Mouse (Mus musculus): ENCODE data around the gene Tfb2m. TPM values are rescaled to one million over a fixed set of nuclear protein-coding genes. Genes with fewer than 3 reads are reported as not detected.
A peak's percentile ranks its signal among the peaks of the same experiment; 100 is the strongest.

The Tfb2m gene
- polyA plus RNA-seq, 1 experiment from 2014 or later: 30.6 TPM

DNA sequence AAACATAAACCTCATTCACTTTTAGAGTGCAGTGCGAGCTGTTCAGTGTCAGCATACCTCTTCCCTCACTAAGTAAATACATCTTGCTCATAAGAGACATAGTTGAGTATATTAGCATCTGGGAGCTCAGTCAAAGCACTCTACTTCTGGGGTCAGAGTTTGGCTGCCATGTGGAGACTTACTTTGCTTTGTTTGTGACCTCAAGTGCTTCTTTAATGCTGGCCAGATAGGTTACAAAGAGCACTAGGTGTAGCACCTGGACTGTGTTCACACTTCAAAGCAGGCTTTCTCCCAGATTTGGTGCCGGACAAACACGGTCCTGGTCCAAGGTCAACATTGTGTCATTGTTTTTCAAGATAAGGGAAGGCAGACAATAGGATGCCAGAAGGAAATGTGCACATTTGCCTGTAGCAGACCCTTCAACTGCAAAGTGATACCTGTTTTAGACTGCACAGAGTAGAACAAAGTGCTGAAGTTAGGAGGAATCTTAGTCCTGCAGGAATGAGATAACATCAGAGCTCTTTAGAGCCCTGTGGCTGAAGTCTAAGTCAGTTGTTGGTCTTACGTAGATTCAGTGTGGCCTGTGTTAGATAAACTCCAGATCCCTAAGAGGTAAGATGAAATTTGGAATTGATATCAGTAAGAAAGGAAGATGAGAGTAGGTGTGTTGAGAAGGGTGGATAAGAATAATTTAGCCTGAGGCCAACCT lies 22.8 kb upstream of the Tfb2m start:
- WGBS (ENCODE audit: insufficient replicate concordance): 40% methylated on average over 4 of the region's 4 CpGs
- no peak for ATAC-seq (replicated peaks; ENCODE audit: insufficient number of reproducible peaks, low FRiP score, low TSS enrichment)
- H3K9ac ChIP-seq (ENCODE audit: low read depth, low read length): peak overlapping the region; percentile 34; the same call in 1 of the 2 replicates

DNA sequence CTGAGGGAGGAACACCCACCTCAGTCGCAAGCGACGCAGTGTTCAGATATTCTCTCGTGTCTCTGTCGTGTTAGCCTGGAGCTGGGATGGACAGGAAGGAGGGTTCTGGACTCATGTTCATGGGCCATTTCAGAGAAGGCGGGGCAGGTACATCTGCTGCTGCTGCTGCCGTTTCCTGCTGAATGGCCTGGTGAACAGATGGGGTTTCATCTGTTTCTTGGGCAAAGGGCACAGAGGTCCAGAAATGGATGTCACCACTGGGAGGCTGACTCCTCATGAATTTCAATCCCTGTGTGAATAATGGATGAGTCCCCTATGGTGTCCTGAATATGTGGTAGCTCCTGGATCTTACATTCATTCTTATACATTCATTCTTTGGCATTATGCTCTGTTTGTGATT lies 21.5 kb upstream of the Tfb2m start:
- Histone ChIP-seq H3K4me3 (ENCODE audit: low read depth, low read length) (no peak overlapping the region), H3K36me3 (ENCODE audit: control insufficient read depth, insufficient read depth, low read length) (no peaks in the 10 kb centered on the region), H3K9me3 (replicated peaks; ENCODE audit: control insufficient read depth, low read length) (no peaks in the 10 kb centered on the region), H3K4me1 (ENCODE audit: control insufficient read depth, insufficient read depth, low read length) (peaks cover 21% of the 10 kb centered on the region), H3K9ac (ENCODE audit: low read depth, low read length) (no peak overlapping the region), H3K27ac (ENCODE audit: low read depth, low read length) (no peak overlapping the region), H3K4me2 (no peak overlapping the region), H3K27me3 (ENCODE audit: control insufficient read depth, insufficient read depth, low read length) (no peaks in the 10 kb centered on the region)
- WGBS (ENCODE audit: insufficient replicate concordance): 83% methylated on average over 7 of the region's 7 CpGs
- ATAC-seq (replicated peaks; ENCODE audit: insufficient number of reproducible peaks, low FRiP score, low TSS enrichment): no peak

More for the DNA sequence above, 22.8 kb upstream of the Tfb2m start:
- no peak overlapping the region for H3K4me3 ChIP-seq (ENCODE audit: low read depth, low read length)
- H3K9me3 ChIP-seq (replicated peaks; ENCODE audit: control insufficient read depth, low read length): no peaks in the 10 kb centered on the region
- H3K36me3 ChIP-seq (ENCODE audit: control insufficient read depth, insufficient read depth, low read length): no peaks in the 10 kb centered on the region
- peaks cover 19% of the 10 kb centered on the region for H3K4me1 ChIP-seq (ENCODE audit: control insufficient read depth, insufficient read depth, low read length)
- H3K27me3 ChIP-seq (ENCODE audit: control insufficient read depth, insufficient read depth, low read length): no peaks in the 10 kb centered on the region
- peak overlapping the region; percentile 29; the same call in 1 of the 2 replicates for H3K27ac ChIP-seq (ENCODE audit: low read depth, low read length)
- H3K4me2 ChIP-seq: no peak overlapping the region

DNA sequence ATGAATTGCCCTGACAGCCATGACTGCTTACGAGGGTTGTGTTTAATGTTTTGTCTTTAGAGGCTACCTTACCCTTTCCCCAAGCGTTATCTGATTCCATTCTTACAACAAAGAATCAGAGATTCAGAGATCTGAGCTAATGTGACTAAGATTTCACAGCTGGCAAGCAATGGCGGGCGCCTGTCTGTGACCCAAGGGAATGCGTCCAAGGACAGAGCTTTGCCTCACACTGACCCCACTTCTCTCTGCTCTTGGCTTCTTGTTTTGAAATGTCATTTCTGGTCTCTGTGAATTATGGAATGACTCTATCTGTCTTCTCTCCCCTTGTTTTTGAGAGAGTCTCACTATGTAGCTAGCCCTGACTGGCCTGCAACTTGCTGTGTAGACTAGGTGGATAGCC lies 17.9 kb upstream of the Tfb2m start:
- Histone ChIP-seq H3K27me3 (ENCODE audit: control insufficient read depth, insufficient read depth, low read length) (no peaks in the 10 kb centered on the region), H3K4me2 (no peak overlapping the region), H3K4me3 (ENCODE audit: low read depth, low read length) (no peak overlapping the region), H3K4me1 (ENCODE audit: control insufficient read depth, insufficient read depth, low read length) (peaks cover 14% of the 10 kb centered on the region), H3K9ac (ENCODE audit: low read depth, low read length) (no peak overlapping the region), H3K36me3 (ENCODE audit: control insufficient read depth, insufficient read depth, low read length) (no peaks in the 10 kb centered on the region), H3K9me3 (replicated peaks; ENCODE audit: control insufficient read depth, low read length) (no peaks in the 10 kb centered on the region), H3K27ac (ENCODE audit: low read depth, low read length) (no peak overlapping the region)
- 82% methylated on average over 5 of the region's 5 CpGs for WGBS (ENCODE audit: insufficient replicate concordance)
- no peak for ATAC-seq (replicated peaks; ENCODE audit: insufficient number of reproducible peaks, low FRiP score, low TSS enrichment)

DNA sequence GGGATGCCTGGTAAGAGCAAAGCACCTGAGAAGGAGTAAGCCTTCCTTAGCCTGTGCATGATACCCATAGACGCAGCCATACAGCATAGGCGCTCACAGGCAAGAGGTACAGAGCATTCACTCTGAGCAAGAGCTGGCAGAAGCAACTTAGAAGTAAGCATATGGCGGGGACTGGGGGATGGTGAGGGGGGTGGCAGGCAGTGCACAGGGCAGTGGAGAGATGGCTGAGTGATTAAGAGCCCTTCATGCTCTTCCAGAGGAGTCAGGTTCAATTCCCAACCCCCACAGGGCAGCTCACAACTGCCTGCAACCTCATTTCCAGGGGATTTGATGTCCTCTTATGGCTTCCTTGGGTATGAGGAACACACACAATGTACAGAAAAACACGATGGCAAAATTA lies 17.1 kb upstream of the Tfb2m start:
- H3K9ac ChIP-seq (ENCODE audit: low read depth, low read length): no peak overlapping the region
- 83% methylated on average over 4 of the region's 4 CpGs for WGBS (ENCODE audit: insufficient replicate concordance)
- no peak overlapping the region for H3K4me2 ChIP-seq
- no peaks in the 10 kb centered on the region for H3K36me3 ChIP-seq (ENCODE audit: control insufficient read depth, insufficient read depth, low read length)
- no peak overlapping the region for H3K27ac ChIP-seq (ENCODE audit: low read depth, low read length)
- no peaks in the 10 kb centered on the region for H3K27me3 ChIP-seq (ENCODE audit: control insufficient read depth, insufficient read depth, low read length)
- H3K4me1 ChIP-seq (ENCODE audit: control insufficient read depth, insufficient read depth, low read length): peaks cover 7% of the 10 kb centered on the region
- H3K4me3 ChIP-seq (ENCODE audit: low read depth, low read length): no peak overlapping the region
- no peak for ATAC-seq (replicated peaks; ENCODE audit: insufficient number of reproducible peaks, low FRiP score, low TSS enrichment)
- H3K9me3 ChIP-seq (replicated peaks; ENCODE audit: control insufficient read depth, low read length): no peaks in the 10 kb centered on the region

GRCm38 (mm10) chr1:179560845-179561430 lies 14.9 kb upstream of the Tfb2m start:
- ATAC-seq (replicated peaks; ENCODE audit: insufficient number of reproducible peaks, low FRiP score, low TSS enrichment): no peak
- 91% methylated on average over 6 of the region's 6 CpGs for WGBS (ENCODE audit: insufficient replicate concordance)
- no peaks in the 10 kb centered on the region for H3K36me3 ChIP-seq (ENCODE audit: control insufficient read depth, insufficient read depth, low read length)

GRCm38 (mm10) chr1:179559446-179560194 lies 13.6 kb upstream of the Tfb2m start:
- Histone ChIP-seq H3K9ac (ENCODE audit: low read depth, low read length) (no peak overlapping the region), H3K4me2 (no peak overlapping the region), H3K4me1 (ENCODE audit: control insufficient read depth, insufficient read depth, low read length) (0 out of 2 replicates have a peak, but pooled peaks cover 2% of the 10 kb centered on the region), H3K27ac (ENCODE audit: low read depth, low read length) (no peak overlapping the region), H3K4me3 (ENCODE audit: low read depth, low read length) (no peak overlapping the region), H3K27me3 (ENCODE audit: control insufficient read depth, insufficient read depth, low read length) (no peaks in the 10 kb centered on the region), H3K36me3 (ENCODE audit: control insufficient read depth, insufficient read depth, low read length) (no peaks in the 10 kb centered on the region), H3K9me3 (replicated peaks; ENCODE audit: control insufficient read depth, low read length) (no peaks in the 10 kb centered on the region)
- 72% methylated on average over 11 of the region's 11 CpGs for WGBS (ENCODE audit: insufficient replicate concordance)
- no peak for ATAC-seq (replicated peaks; ENCODE audit: insufficient number of reproducible peaks, low FRiP score, low TSS enrichment)

More at GRCm38 (mm10) chr1:179560845-179561430, 14.9 kb upstream of the Tfb2m start:
- H3K9me3 ChIP-seq (replicated peaks; ENCODE audit: control insufficient read depth, low read length): no peaks in the 10 kb centered on the region
- no peak overlapping the region for H3K9ac ChIP-seq (ENCODE audit: low read depth, low read length)
- no peaks in the 10 kb centered on the region for H3K27me3 ChIP-seq (ENCODE audit: control insufficient read depth, insufficient read depth, low read length)
- H3K4me2 ChIP-seq: no peak overlapping the region
- H3K4me3 ChIP-seq (ENCODE audit: low read depth, low read length): no peak overlapping the region
- 0 out of 2 replicates have a peak, but pooled peaks cover 2% of the 10 kb centered on the region for H3K4me1 ChIP-seq (ENCODE audit: control insufficient read depth, insufficient read depth, low read length)
- H3K27ac ChIP-seq (ENCODE audit: low read depth, low read length): no peak overlapping the region

- 82% methylated on average over 3 of the region's 3 CpGs for WGBS (ENCODE audit: insufficient replicate concordance)
- no peak overlapping the region for H3K4me2 ChIP-seq
- no peak for ATAC-seq (replicated peaks; ENCODE audit: insufficient number of reproducible peaks, low FRiP score, low TSS enrichment)
- no peak overlapping the region for H3K9ac ChIP-seq (ENCODE audit: low read depth, low read length)
- H3K36me3 ChIP-seq (ENCODE audit: control insufficient read depth, insufficient read depth, low read length): no peaks in the 10 kb centered on the region
- no peak overlapping the region for H3K27ac ChIP-seq (ENCODE audit: low read depth, low read length)
- H3K4me1 ChIP-seq (ENCODE audit: control insufficient read depth, insufficient read depth, low read length): peaks cover 5% of the 10 kb centered on the region
- no peaks in the 10 kb centered on the region for H3K9me3 ChIP-seq (replicated peaks; ENCODE audit: control insufficient read depth, low read length)
- H3K4me3 ChIP-seq (ENCODE audit: low read depth, low read length): no peak overlapping the region
- H3K27me3 ChIP-seq (ENCODE audit: control insufficient read depth, insufficient read depth, low read length): no peaks in the 10 kb centered on the region
Measured at GRCm38 (mm10) chr1:179556921-179557320, 10.9 kb upstream of the Tfb2m start.

- no peak for ATAC-seq (replicated peaks; ENCODE audit: insufficient number of reproducible peaks, low FRiP score, low TSS enrichment)
- Histone ChIP-seq H3K4me3 (ENCODE audit: low read depth, low read length) (no peak overlapping the region), H3K9ac (ENCODE audit: low read depth, low read length) (no peak overlapping the region), H3K4me2 (no peak overlapping the region), H3K9me3 (replicated peaks; ENCODE audit: control insufficient read depth, low read length) (no peaks in the 10 kb centered on the region), H3K27me3 (ENCODE audit: control insufficient read depth, insufficient read depth, low read length) (no peaks in the 10 kb centered on the region), H3K27ac (ENCODE audit: low read depth, low read length) (no peak overlapping the region), H3K36me3 (ENCODE audit: control insufficient read depth, insufficient read depth, low read length) (no peaks in the 10 kb centered on the region), H3K4me1 (ENCODE audit: control insufficient read depth, insufficient read depth, low read length) (peaks cover 5% of the 10 kb centered on the region)
- 81% methylated on average over 4 of the region's 4 CpGs for WGBS (ENCODE audit: insufficient replicate concordance)
Measured at GRCm38 (mm10) chr1:179553949-179554347, 7.9 kb upstream of the Tfb2m start.
